Mouse (Mus musculus): ENCODE measurements at regions not wholly inside any gene's neighbourhood (a gene's known extent, or its start where the extent isn't known, plus 50 kb on each side); places are given as distances from the start of the nearest gene placed in this dataset.

- Histone ChIP-seq H3K9ac (ENCODE audit: control insufficient read depth, low read depth, low read length, poor library complexity, severe bottlenecking) (no peak overlapping the region), H3K4me3 (ENCODE audit: control insufficient read depth in 1 of 2, insufficient read depth in 1 of 2, low read depth in 2 of 2, low read length in 2 of 2) (no peak overlapping the region), H3K36me3 (ENCODE audit: control insufficient read depth in 1 of 2, insufficient read depth in 2 of 2, low read length in 2 of 2) (no peaks in the 10 kb centered on the region), H3K79me2 (ENCODE audit: control insufficient read depth, insufficient read depth, low read length, poor library complexity) (no peaks in the 10 kb centered on the region), H3K9me3 (replicated peaks; ENCODE audit: insufficient read depth, low read length) (no peaks in the 10 kb centered on the region), H3K27ac (ENCODE audit: control insufficient read depth, low read depth, low read length) (no peak overlapping the region), H3K27me3 (ENCODE audit: control insufficient read depth in 1 of 2, insufficient read depth in 2 of 2, low read length in 2 of 2) (no peaks in the 10 kb centered on the region), H3K4me1 (ENCODE audit: control insufficient read depth in 1 of 2, insufficient read depth in 2 of 2, low read length in 2 of 2) (no peaks in the 10 kb centered on the region)
- DNase-seq (ENCODE audit: low read depth, low spot score), result no peak
- no peak for TF ChIP-seq MYB (IDR thresholded peaks at IDR 0.05; ENCODE audit: low read depth, low read length)
- no peak for TF ChIP-seq ZKSCAN1 (IDR thresholded peaks at IDR 0.05; ENCODE audit: low read depth, low read length)
- TF ChIP-seq MAX (IDR thresholded peaks at IDR 0.05; ENCODE audit: low read length), result no peak
- no peak for TF ChIP-seq UBTF (IDR thresholded peaks at IDR 0.05; ENCODE audit: borderline replicate concordance, insufficient read depth, low read depth, low read length)
- TF ChIP-seq TBP (IDR thresholded peaks at IDR 0.05; ENCODE audit: low read depth, low read length), result no peak
- TF ChIP-seq ELF1 (IDR thresholded peaks at IDR 0.05; ENCODE audit: low read depth, low read length), result no peak
- no peak for TF ChIP-seq HCFC1 (IDR thresholded peaks at IDR 0.05; ENCODE audit: low read depth, low read length)
- no peak for TF ChIP-seq SMC3 (IDR thresholded peaks at IDR 0.05; ENCODE audit: low read depth, low read length)
- no peak for TF ChIP-seq RAD21 (IDR thresholded peaks at IDR 0.05; ENCODE audit: low read depth, low read length)
- TF ChIP-seq GABPA (IDR thresholded peaks at IDR 0.05; ENCODE audit: low read depth, low read length), result no peak
- no peak for TF ChIP-seq MEF2A (IDR thresholded peaks at IDR 0.05; ENCODE audit: extremely low read depth, insufficient replicate concordance, low read depth, low read length, poor library complexity, severe bottlenecking)
- TF ChIP-seq TAL1 (IDR thresholded peaks at IDR 0.05; ENCODE audit: low read length), result no peak
- no peak for TF ChIP-seq EP300 (IDR thresholded peaks at IDR 0.05; ENCODE audit: low read depth in 1 of 2, low read length in 2 of 2)
- TF ChIP-seq NRF1 (IDR thresholded peaks at IDR 0.05; ENCODE audit: insufficient read depth, low read depth, low read length, poor library complexity, severe bottlenecking), result no peak
Observed at GRCm38 (mm10) chr4:54282934-54283333, 457.1 kb downstream of the Tmem38b start.

GRCm38 (mm10) chr4:54313804-54314203 lies 488.0 kb downstream of the Tmem38b start:
- Histone ChIP-seq H3K4me1 (ENCODE audit: control insufficient read depth in 1 of 2, insufficient read depth in 2 of 2, low read length in 2 of 2) (no peaks in the 10 kb centered on the region), H3K27ac (ENCODE audit: control insufficient read depth, low read depth, low read length) (no peak overlapping the region), H3K4me3 (ENCODE audit: control insufficient read depth in 1 of 2, insufficient read depth in 1 of 2, low read depth in 2 of 2, low read length in 2 of 2) (no peak overlapping the region), H3K9me3 (replicated peaks; ENCODE audit: insufficient read depth, low read length) (no peaks in the 10 kb centered on the region), H3K79me2 (ENCODE audit: control insufficient read depth, insufficient read depth, low read length, poor library complexity) (no peaks in the 10 kb centered on the region), H3K9ac (ENCODE audit: control insufficient read depth, low read depth, low read length, poor library complexity, severe bottlenecking) (no peak overlapping the region), H3K36me3 (ENCODE audit: control insufficient read depth in 1 of 2, insufficient read depth in 2 of 2, low read length in 2 of 2) (no peaks in the 10 kb centered on the region), H3K27me3 (ENCODE audit: control insufficient read depth in 1 of 2, insufficient read depth in 2 of 2, low read length in 2 of 2) (no peaks in the 10 kb centered on the region)
- no peak for DNase-seq (ENCODE audit: low read depth, low spot score)
- TF ChIP-seq TBP (IDR thresholded peaks at IDR 0.05; ENCODE audit: low read depth, low read length) (no peak), UBTF (IDR thresholded peaks at IDR 0.05; ENCODE audit: borderline replicate concordance, insufficient read depth, low read depth, low read length) (no peak), SMC3 (IDR thresholded peaks at IDR 0.05; ENCODE audit: low read depth, low read length) (0 out of 2 replicates have a peak, but pooled peaks have one; percentile 10), RAD21 (IDR thresholded peaks at IDR 0.05; ENCODE audit: low read depth, low read length) (no peak; the same call in 1 of the 2 replicates), CTCF (IDR thresholded peaks at IDR 0.05 in 2 of 3, conservative IDR thresholded peaks at IDR 0.05 in 1 of 3; ENCODE audit: control insufficient read depth in 1 of 3, insufficient read depth in 1 of 3, low read depth in 2 of 3, low read length in 3 of 3, poor library complexity in 1 of 3, severe bottlenecking in 1 of 3) (no peak)
